ENCODE assay signal across 10 mouse cellular contexts in genomic region chr5:118880546-118880945, GRCm38 (mm10).
DNase-seq lines count a peak whose midpoint lies in the region; ATAC-seq and TF ChIP-seq lines count a peak whose summit lies in the region.
"Had no signal": no experiment of that assay in that cellular context is flagged by ENCODE, and none has a peak within 500 bp of the region (broad histone marks: within the 10 kb centered on the region; RNA-seq: fewer than 3 reads in every experiment).

No protein-coding gene starts in this region.

- H3K4me2 ChIP-seq in intestine, embryonic 14.5 days (ENCODE audit: low read length), result no peak overlapping the region
- H3K4me2 ChIP-seq in intestine, postnatal 0 days (replicated peaks; ENCODE audit: low read depth), result no peak overlapping the region
- H3K4me2 ChIP-seq in hindbrain, embryonic 11.5 days (replicated peaks; ENCODE audit: low read depth, low read length), result no peak overlapping the region
- peak overlapping the region; percentile 14; the same call in 1 of the 2 replicates for H3K4me2 ChIP-seq in lung, embryonic 15.5 days

- peaks cover 4% of the 10 kb centered on the region; the same call in 1 of the 2 replicates for H3K4me1 ChIP-seq in intestine, embryonic 14.5 days (replicated peaks; ENCODE audit: control insufficient read depth, insufficient read depth, low read length)
- H3K4me1 ChIP-seq in intestine, postnatal 0 days (replicated peaks; ENCODE audit: control insufficient read depth, insufficient read depth, low read length), result no peaks in the 10 kb centered on the region
- H3K4me1 ChIP-seq in hindbrain, embryonic 11.5 days (replicated peaks; ENCODE audit: control insufficient read depth, insufficient read depth, low read length), result no peaks in the 10 kb centered on the region; the same call in 1 of the 2 replicates
- H3K4me1 ChIP-seq in lung, embryonic 15.5 days, result peaks cover 14% of the 10 kb centered on the region; the same call in 1 of the 2 replicates

- H3K36me3 ChIP-seq in intestine, embryonic 14.5 days (ENCODE audit: control insufficient read depth, insufficient read depth, low read length), result no peaks in the 10 kb centered on the region
- no peaks in the 10 kb centered on the region for H3K36me3 ChIP-seq in intestine, postnatal 0 days (ENCODE audit: control insufficient read depth, insufficient read depth)
- no peaks in the 10 kb centered on the region for H3K36me3 ChIP-seq in hindbrain, embryonic 11.5 days (ENCODE audit: control insufficient read depth, insufficient read depth, low read length)
- no peaks in the 10 kb centered on the region for H3K36me3 ChIP-seq in lung, embryonic 15.5 days
- H3K36me3 ChIP-seq: G1E had no signal

- WGBS in intestine, embryonic 14.5 days, result 66% methylated on average over 9 of the region's 9 CpGs
- WGBS in intestine, postnatal 0 days, result 58% methylated on average over 9 of the region's 9 CpGs
- 76% methylated on average over 9 of the region's 9 CpGs for WGBS in hindbrain, embryonic 11.5 days
- WGBS in lung, embryonic 15.5 days, result 42% methylated on average over 9 of the region's 9 CpGs

- no peak overlapping the region for H3K27ac ChIP-seq in intestine, embryonic 14.5 days (ENCODE audit: low read depth)
- no peak overlapping the region for H3K27ac ChIP-seq in intestine, postnatal 0 days (ENCODE audit: low read depth, low read length)
- H3K27ac ChIP-seq in hindbrain, embryonic 11.5 days (ENCODE audit: low read depth, low read length), result no peak overlapping the region
- H3K27ac ChIP-seq in lung, embryonic 15.5 days, result peak overlapping the region; percentile 53

- peak; percentile 13; the same call in 1 of the 2 replicates for ATAC-seq in intestine, embryonic 14.5 days (replicated peaks; ENCODE audit: low FRiP score, low TSS enrichment, low read depth)
- ATAC-seq in intestine, postnatal 0 days, result no peak
- ATAC-seq in hindbrain, embryonic 11.5 days (ENCODE audit: low FRiP score), result no peak
- no peak for ATAC-seq in lung, embryonic 15.5 days (ENCODE audit: borderline replicate concordance, extremely low read depth, low FRiP score, low TSS enrichment)

- H3K9me3 ChIP-seq in intestine, embryonic 14.5 days (ENCODE audit: control insufficient read depth, low read length), result no peaks in the 10 kb centered on the region
- no peaks in the 10 kb centered on the region for H3K9me3 ChIP-seq in intestine, postnatal 0 days (ENCODE audit: control insufficient read depth)
- H3K9me3 ChIP-seq in hindbrain, embryonic 11.5 days (ENCODE audit: control insufficient read depth, low read length), result no peaks in the 10 kb centered on the region
- no peaks in the 10 kb centered on the region for H3K9me3 ChIP-seq in lung, embryonic 15.5 days

- no peak overlapping the region for H3K9ac ChIP-seq in intestine, embryonic 14.5 days (ENCODE audit: low read length)
- H3K9ac ChIP-seq in intestine, postnatal 0 days (ENCODE audit: low read depth, low read length), result no peak overlapping the region
- H3K9ac ChIP-seq in hindbrain, embryonic 11.5 days (ENCODE audit: low read depth, low read length), result no peak overlapping the region
- no peak overlapping the region for H3K9ac ChIP-seq in lung, embryonic 15.5 days

- peaks cover 20% of the 10 kb centered on the region for H3K27me3 ChIP-seq in intestine, embryonic 14.5 days (replicated peaks; ENCODE audit: control insufficient read depth, insufficient read depth, low read length)
- H3K27me3 ChIP-seq in intestine, postnatal 0 days (replicated peaks; ENCODE audit: control insufficient read depth, insufficient read depth, low read length), result peaks cover 15% of the 10 kb centered on the region
- peaks cover 28% of the 10 kb centered on the region for H3K27me3 ChIP-seq in hindbrain, embryonic 11.5 days (ENCODE audit: control insufficient read depth, insufficient read depth, low read length)
- peaks cover 9% of the 10 kb centered on the region for H3K27me3 ChIP-seq in lung, embryonic 15.5 days

- H3K4me3 ChIP-seq in intestine, embryonic 14.5 days (ENCODE audit: low read depth, low read length), result no peak overlapping the region
- H3K4me3 ChIP-seq in intestine, postnatal 0 days (ENCODE audit: low read depth, low read length), result no peak overlapping the region
- no peak overlapping the region for H3K4me3 ChIP-seq in hindbrain, embryonic 11.5 days (ENCODE audit: low read depth, low read length)
- H3K4me3 ChIP-seq in lung, embryonic 15.5 days, result no peak overlapping the region

- no peak for TF ChIP-seq CTCF in intestine, postnatal 0 days (IDR thresholded peaks at IDR 0.05; ENCODE audit: low read depth)

- DNase-seq in intestine, embryonic 14.5 days (ENCODE audit: low spot score), result no peak
- peak; percentile 72 for DNase-seq in adrenal gland, postnatal 14 days
- peak; percentile 16 for DNase-seq in hindbrain, embryonic 11.5 days (ENCODE audit: low spot score)
- DNase-seq in left cerebral cortex, adult 8-10 months (ENCODE audit: low spot score in 2 of 2), result no peak
- DNase-seq in left cerebral cortex, adult 18-20 months (ENCODE audit: low spot score in 2 of 2), result no peak
- DNase-seq in Muller cell, postnatal 12 days (ENCODE audit: inconsistent ontology term), result no peak
- DNase-seq: cerebellum, adult 9-10 months had no signal

Comparison
In these comparisons a context has a peak if more than half of its experiments do, and no peak if none do; other contexts are left out.
1. DNase-seq: peak in adrenal gland, postnatal 14 days (single experiment) and hindbrain, embryonic 11.5 days (single experiment); none in intestine, embryonic 14.5 days (single experiment), left cerebral cortex, adult 8-10 months (0 of 2), left cerebral cortex, adult 18-20 months (0 of 2) and Muller cell, postnatal 12 days (single experiment).